Mouse (Mus musculus) neutrophil, adult 65 days (primary cell): ENCODE data around the gene Defb9. TPM values are rescaled to one million over a fixed set of nuclear protein-coding genes. Genes with fewer than 3 reads are reported as not detected.

Experiments
- total RNA-seq: library from RNA; stranded (reverse); gene quantifications from 2 replicates; pipeline ENCODE4 v1.2.4, GENCODE M21; 2023

Defb9 gene
- not detected in 2 replicates for total RNA-seq

DNA sequence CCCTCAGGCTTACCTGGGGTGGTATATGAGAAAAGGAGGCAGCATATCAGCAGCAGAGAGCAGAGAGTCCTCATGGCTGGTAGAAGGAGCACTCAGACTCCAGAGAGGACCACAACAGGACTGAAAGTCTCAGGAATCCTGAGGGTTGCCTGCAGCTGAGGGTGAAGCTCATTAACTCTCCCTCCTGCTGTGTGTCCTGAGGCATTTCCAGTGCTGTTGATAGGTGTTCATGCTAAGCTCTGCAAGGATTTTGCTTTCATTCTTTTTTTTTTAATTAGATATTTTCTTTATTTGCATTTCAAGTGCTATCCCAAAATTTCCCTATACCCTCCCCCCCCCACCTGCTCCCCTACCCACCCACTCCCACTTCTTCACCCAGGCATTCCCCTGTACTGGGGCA lies at the start of gene Defb9:
TSS of gene Defb9 (minus strand) at position 101 of the 400 bp plus-strand sequence.

GRCm38 (mm10) chr8:21932610-21933009 lies 47.4 kb upstream of the Defb9 start, which contains the start of gene Defb15:
Defb15 (minus strand) TSS chr8:21932710.

GRCm38 (mm10) chr8:21906290-21906689 lies 21.1 kb upstream of the Defb9 start, which contains the start of gene Defb11:
Defb11 (minus strand) TSS chr8:21906412.

DNA sequence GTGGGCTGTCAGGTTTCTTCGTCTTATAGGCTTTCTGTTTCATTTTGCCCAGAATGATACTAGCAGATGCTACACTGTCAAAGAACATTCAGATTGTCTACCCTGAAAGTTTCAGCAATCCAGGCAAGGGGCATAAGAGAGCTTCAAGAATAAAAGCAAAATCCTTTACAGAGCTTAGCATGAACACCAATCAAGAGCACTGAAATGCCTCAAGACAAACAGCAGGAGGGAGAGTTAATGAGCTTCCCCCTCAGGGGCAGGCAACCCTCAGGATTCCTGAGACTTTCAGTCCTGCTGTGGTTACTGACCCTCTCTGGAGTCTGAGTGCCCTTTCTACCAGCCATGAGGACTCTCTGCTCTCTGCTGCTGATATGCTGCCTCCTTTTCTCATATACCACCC lies 26.6 kb downstream of the Defb9 start, which contains the start of gene Defb10:
TSS of gene Defb10 (plus strand) at position 316 of the 400 bp plus-strand sequence.

Other genes with a start within 250 kb of the Defb9 start
- gene Defa17, start 229.6 kb downstream of the Defb9 start, total RNA-seq = not detected in 2 replicates
- not detected in 2 replicates for gene Defa34, start 219.6 kb downstream of the Defb9 start, total RNA-seq
- not detected in 2 replicates for gene AY761184, start 181.8 kb downstream of the Defb9 start, total RNA-seq
- gene Defa24, start 150.9 kb downstream of the Defb9 start, total RNA-seq = not detected in 2 replicates
- gene Defb50, start 61.9 kb downstream of the Defb9 start, total RNA-seq = not detected in 2 replicates
- not detected in 2 replicates for gene Defb2, start 45.5 kb downstream of the Defb9 start, total RNA-seq
- gene Defb10, start 26.5 kb downstream of the Defb9 start, total RNA-seq = not detected in 2 replicates
- not detected in 2 replicates for gene Defb11, start 21.0 kb upstream of the Defb9 start, total RNA-seq
- not detected in 2 replicates for gene Defb15, start 47.3 kb upstream of the Defb9 start, total RNA-seq
- gene Defb35, start 52.9 kb upstream of the Defb9 start, total RNA-seq = not detected in 2 replicates
- gene Defb13, start 61.3 kb upstream of the Defb9 start, total RNA-seq = not detected in 2 replicates
- gene Fam90a1a, start 73.3 kb upstream of the Defb9 start, total RNA-seq = not detected in 2 replicates
- not detected in 2 replicates for gene Ccdc70, start 84.4 kb upstream of the Defb9 start, total RNA-seq
- gene Atp7b, start 174.9 kb upstream of the Defb9 start, total RNA-seq = 0.16 and 0.70 TPM in 2 replicates
- gene Alg11, start 175.3 kb upstream of the Defb9 start, total RNA-seq = 12.5 and 13.5 TPM in 2 replicates
- not detected in 2 replicates for gene Nek5, start 239.6 kb upstream of the Defb9 start, total RNA-seq